Mouse (Mus musculus) left cerebral cortex, adult 8-10 months (tissue): ENCODE results near the gene Scn1a. TPM values are rescaled to one million over a fixed set of nuclear protein-coding genes. Genes with fewer than 3 reads are reported as not detected.

Experiments used
- DNase-seq, 2 experiments: peaks; one replicate each; pipeline ENCODE4 v3.0.0; 2022; ENCODE audit warnings: low spot score in 2 of 2
- total RNA-seq, 4 experiments: library from RNA; stranded (reverse); gene quantifications; 2 replicates each; pipeline ENCODE4 v1.2.4; 2022

Scn1a gene
- total RNA-seq, 4 experiments from 2014 or later: 108 to 135 (median 114) TPM

GRCm38 (mm10) chr2:66244013-66244412, 196.6 kb downstream of the Scn1a start:
- DNase-seq: no peak

- no peak for DNase-seq
These were observed 200.3 kb downstream of the Scn1a start for GRCm38 (mm10) chr2:66240334-66240733.

- no peak for DNase-seq
These were observed 201.8 kb downstream of the Scn1a start for GRCm38 (mm10) chr2:66238886-66239285.

- no peak for DNase-seq
These were observed 219.7 kb downstream of the Scn1a start for GRCm38 (mm10) chr2:66220954-66221353.

Other genes starting within 250 kb of the Scn1a start
- gene Ttc21b, start 184.2 kb downstream of the Scn1a start, total RNA-seq: 10 to 100 TPM in 1 of 4 experiments, 1 to 10 TPM in 3; 8.1 to 10.5 (median 9.3) TPM
- 1 to 10 TPM; 3.7 to 4.0 (median 3.9) TPM for gene Scn9a, start 194.1 kb upstream of the Scn1a start, total RNA-seq